Mouse (Mus musculus) embryonic facial prominence, embryonic 14.5 days (tissue): ENCODE data around the gene Med23. TPM values are rescaled to one million over a fixed set of nuclear protein-coding genes. Genes with fewer than 3 reads are reported as not detected.

Experiments
- ATAC-seq: fragments of 200-750 bp; cut with Nextera tagmentation; 2 replicates; pipeline ENCODE4 v1.8.0; 2017; ENCODE audit warnings: low read depth, moderate number of reproducible peaks, moderate TSS enrichment
- DNase-seq: peaks from one replicate; pipeline ENCODE4 v3.0.0-alpha.2; 2015; ENCODE audit warnings: low spot score
- H3K27ac ChIP-seq: fragments of 300-500 bp; sonication (generic); replicated peaks from 2 replicates; pipeline ENCODE4 v1.5.1; 2014; ENCODE audit warnings: low read depth, mild to moderate bottlenecking, low read length, moderate library complexity
- H3K27me3 ChIP-seq: fragments of 300-500 bp; sonication (generic); replicated peaks from 2 replicates; pipeline ENCODE4 v1.6.1; 2014; ENCODE audit warnings: low read length; ENCODE audit not compliant: control insufficient read depth, insufficient read depth
- H3K36me3 ChIP-seq: fragments of 300-500 bp; sonication (generic); 2 replicates; pipeline ENCODE4 v1.6.1; 2014; ENCODE audit warnings: low read length, mixed read lengths; ENCODE audit not compliant: control insufficient read depth, insufficient read depth
- H3K4me1 ChIP-seq: fragments of 300-500 bp; sonication (generic); 2 replicates; pipeline ENCODE4 v1.6.1; 2014; ENCODE audit warnings: antibody characterized with exemption, low read length; ENCODE audit not compliant: control insufficient read depth, insufficient read depth
- H3K4me2 ChIP-seq: fragments of 300-500 bp; sonication (generic); 2 replicates; pipeline ENCODE4 v1.6.1; 2014; ENCODE audit warnings: low read depth, mild to moderate bottlenecking, low read length, moderate library complexity, mixed read lengths
- H3K4me3 ChIP-seq: fragments of 300-500 bp; sonication (generic); 2 replicates; pipeline ENCODE4 v1.5.1; 2014; ENCODE audit warnings: low read depth, mild to moderate bottlenecking, low read length
- H3K9ac ChIP-seq: fragments of 300-500 bp; sonication (generic); 2 replicates; pipeline ENCODE4 v1.6.1; 2014; ENCODE audit warnings: low read depth, mild to moderate bottlenecking, low read length, moderate library complexity, mixed read lengths
- H3K9me3 ChIP-seq: fragments of 300-500 bp; sonication (generic); 2 replicates; pipeline ENCODE4 v1.6.1; 2016; ENCODE audit warnings: low read length; ENCODE audit not compliant: control insufficient read depth
- WGBS: fragments of 180-500 bp; shearing (Covaris S2); extraction: QIAGEN DNeasy Blood & Tissue Kit; methylation state at CpG from one replicate; pipeline ENCODE4 v1.1.7; 2014; 5-methylcytosine and 5-hydroxymethylcytosine counted together
- microRNA-seq: library from miRNA; unstranded; fragments of <30 nt; microRNA quantifications from one replicate; pipeline ENCODE4, GENCODE M21; 2016; ENCODE audit warnings: borderline number of aligned reads
- polyA plus RNA-seq: library from polyadenylated mRNA; unstranded; fragments of >200 nt; fragmentation: Nextera tagmentation; extraction: Ambion mirVana; gene quantifications from 2 replicates; pipeline ENCODE4 v1.2.1, GENCODE M21; 2014

Gene Med23
- polyA plus RNA-seq, 1 experiment from 2014 or later: 17.7 TPM

GRCm38 (mm10) chr10:24961112-24961511 is 91.3 kb downstream of the Med23 start:
- H3K4me2 ChIP-seq: no peak overlapping the region
- no peaks in the 10 kb centered on the region for H3K4me1 ChIP-seq
- no peak overlapping the region for H3K27ac ChIP-seq
- no peak overlapping the region for H3K4me3 ChIP-seq
- no peaks in the 10 kb centered on the region for H3K36me3 ChIP-seq
- 37% methylated on average over 2 of the region's 2 CpGs for WGBS
- no peaks in the 10 kb centered on the region for H3K9me3 ChIP-seq
- DNase-seq (peak; percentile 75), ATAC-seq (no peak)
- no peak overlapping the region for H3K9ac ChIP-seq
- H3K27me3 ChIP-seq: no peaks in the 10 kb centered on the region

- no peaks in the 10 kb centered on the region for H3K27me3 ChIP-seq
- H3K9me3 ChIP-seq: no peaks in the 10 kb centered on the region
- H3K36me3 ChIP-seq: no peaks in the 10 kb centered on the region
- no peak overlapping the region for H3K9ac ChIP-seq
- H3K4me1 ChIP-seq: no peaks in the 10 kb centered on the region
- H3K4me3 ChIP-seq: no peak overlapping the region
- H3K27ac ChIP-seq: no peak overlapping the region
- H3K4me2 ChIP-seq: no peak overlapping the region
- ATAC-seq (no peak), DNase-seq (no peak)
- WGBS: 38% methylated on average over 2 of the region's 2 CpGs
Measured at GRCm38 (mm10) chr10:24961889-24962288, 92.1 kb downstream of the Med23 start.

Small RNAs within 50 kb of the gene (microRNA-seq; reads per million reads assigned to microRNA genes)
- not detected for gene Mir6905

Other genes starting within 250 kb of the Med23 start
- gene Enpp1, start 157.8 kb upstream of the Med23 start, polyA plus RNA-seq: 8.0 and 9.3 TPM in 2 replicates
- 7.2 and 7.7 TPM in 2 replicates for gene Enpp3, start 27.2 kb upstream of the Med23 start, polyA plus RNA-seq
- 5.1 and 5.3 TPM in 2 replicates for gene Arg1, start 57.5 kb downstream of the Med23 start, polyA plus RNA-seq